8 mouse cellular contexts compared by ENCODE assay signal in genomic region chr11:55039591-55039990, GRCm38 (mm10). TPM values are rescaled to one million over a fixed set of nuclear protein-coding genes. Genes with fewer than 3 reads are reported as not detected.
DNase-seq lines count a peak whose midpoint lies in the region; ATAC-seq and TF ChIP-seq lines count a peak whose summit lies in the region.

No protein-coding gene starts in this region.

- no peak overlapping the region for H3K27ac ChIP-seq in intestine, postnatal 0 days (ENCODE audit: low read depth, low read length)
- no peak overlapping the region for H3K27ac ChIP-seq in limb, embryonic 13.5 days

- H3K9me3 ChIP-seq in intestine, postnatal 0 days (ENCODE audit: control insufficient read depth): no peaks in the 10 kb centered on the region
- 0 out of 2 replicates have a peak, but pooled peaks cover 5% of the 10 kb centered on the region for H3K9me3 ChIP-seq in limb, embryonic 13.5 days

- intact Hi-C loops in heart, postnatal 25 days (cut with DNase I): loop anchor here (1.0 to 5.0 kb wide), 3 partner anchors 41 to 162 kb away; no protein-coding TSS in a partner anchor

- no peak for ATAC-seq in intestine, postnatal 0 days
- peak; percentile 57; the same call in 1 of the 2 replicates for ATAC-seq in limb, embryonic 13.5 days (ENCODE audit: low FRiP score, low read depth)
- ATAC-seq in monocyte, adult 5-6 weeks (replicated peaks; ENCODE audit: insufficient number of reproducible peaks, low FRiP score, low TSS enrichment, poor library complexity, severe bottlenecking): peak; percentile 74

- TF ChIP-seq CTCF in intestine, postnatal 0 days (IDR thresholded peaks at IDR 0.05; ENCODE audit: low read depth): peak; percentile 98

- 7% methylated on average over 9 of the region's 9 CpGs for WGBS in intestine, postnatal 0 days
- WGBS in limb, embryonic 13.5 days: 5% methylated on average over 9 of the region's 9 CpGs

- H3K27me3 ChIP-seq in intestine, postnatal 0 days (replicated peaks; ENCODE audit: control insufficient read depth, insufficient read depth, low read length): no peaks in the 10 kb centered on the region
- 0 out of 2 replicates have a peak, but pooled peaks cover 7% of the 10 kb centered on the region for H3K27me3 ChIP-seq in limb, embryonic 13.5 days
- no peaks in the 10 kb centered on the region for H3K27me3 ChIP-seq in splenic B cell, adult 2 months (ENCODE audit: control insufficient read depth, insufficient read depth, low read length, poor library complexity, severe bottlenecking)

- peak; percentile 95 for DNase-seq in heart, adult 11 months
- no peak for DNase-seq in heart, postnatal 25 days (ENCODE audit: low spot score)
- DNase-seq in cerebellum, postnatal 14 days: peak; percentile 82 to 91
- peak; percentile 72 to 84 for DNase-seq in frontal cortex, postnatal 36 days (ENCODE audit: low spot score in 2 of 2)
- peak; percentile 87 for DNase-seq in splenic B cell, adult 2 months (ENCODE audit: low read depth, low spot score)

- no peak overlapping the region for H3K9ac ChIP-seq in intestine, postnatal 0 days (ENCODE audit: low read depth, low read length)
- no peak overlapping the region for H3K9ac ChIP-seq in limb, embryonic 13.5 days

- no peaks in the 10 kb centered on the region for H3K4me1 ChIP-seq in intestine, postnatal 0 days (replicated peaks; ENCODE audit: control insufficient read depth, insufficient read depth, low read length)
- no peaks in the 10 kb centered on the region for H3K4me1 ChIP-seq in limb, embryonic 13.5 days

- H3K4me2 ChIP-seq in intestine, postnatal 0 days (replicated peaks; ENCODE audit: low read depth): no peak overlapping the region
- H3K4me2 ChIP-seq in limb, embryonic 13.5 days (replicated peaks): no peak overlapping the region

- H3K4me3 ChIP-seq in intestine, postnatal 0 days (ENCODE audit: low read depth, low read length): no peak overlapping the region
- no peak overlapping the region for H3K4me3 ChIP-seq in limb, embryonic 13.5 days

- H3K36me3 ChIP-seq in intestine, postnatal 0 days (ENCODE audit: control insufficient read depth, insufficient read depth): no peaks in the 10 kb centered on the region
- no peaks in the 10 kb centered on the region for H3K36me3 ChIP-seq in limb, embryonic 13.5 days
- H3K36me3 ChIP-seq in splenic B cell, adult 2 months (ENCODE audit: control insufficient read depth, insufficient read depth, low read length, poor library complexity, severe bottlenecking): no peaks in the 10 kb centered on the region

RNA-seq across cellular contexts. Expression of gene Anxa6, which starts 6.3 kb away (rescaled TPM):
- 100 to 1,000 TPM; 240 to 246 TPM for total RNA-seq in heart, postnatal 25 days (2021)
- 86.9 and 89.2 TPM in 2 replicates for polyA plus RNA-seq in intestine, postnatal 0 days (2015; fragmentation: Nextera tagmentation; extraction: Ambion mirVana)
- 328 and 335 TPM in 2 replicates for polyA plus RNA-seq in limb, embryonic 13.5 days (2015; fragmentation: Nextera tagmentation; extraction: Ambion mirVana)
- total RNA-seq in monocyte, adult 5-6 weeks (2017): 264 to 506 TPM (median 281 TPM) in 3 replicates

RNA-seq across cellular contexts. Expression of gene Ccdc69, which starts 38.3 kb away (rescaled TPM):
- total RNA-seq in heart, postnatal 25 days (2021): 10 to 100 TPM; 11.4 to 13.4 TPM
- polyA plus RNA-seq in intestine, postnatal 0 days (2015; fragmentation: Nextera tagmentation; extraction: Ambion mirVana): 3.5 and 4.2 TPM in 2 replicates
- 0.57 and 0.90 TPM in 2 replicates for polyA plus RNA-seq in limb, embryonic 13.5 days (2015; fragmentation: Nextera tagmentation; extraction: Ambion mirVana)
- 41.1 to 55.7 TPM (median 42.3 TPM) in 3 replicates for total RNA-seq in monocyte, adult 5-6 weeks (2017)

RNA-seq across cellular contexts. Expression of gene Gm2a, which starts 58.3 kb away (rescaled TPM):
- 10 to 100 TPM; 10.6 to 10.9 TPM for total RNA-seq in heart, postnatal 25 days (2021)
- 14.8 and 15.4 TPM in 2 replicates for polyA plus RNA-seq in intestine, postnatal 0 days (2015; fragmentation: Nextera tagmentation; extraction: Ambion mirVana)
- polyA plus RNA-seq in limb, embryonic 13.5 days (2015; fragmentation: Nextera tagmentation; extraction: Ambion mirVana): 17.9 and 18.0 TPM in 2 replicates
- total RNA-seq in monocyte, adult 5-6 weeks (2017): 182 to 271 TPM (median 223 TPM) in 3 replicates

Comparison
In these comparisons a context has a peak if more than half of its experiments do, and no peak if none do; other contexts are left out.
1. RNA of gene Gm2a, which starts 58.3 kb away (total RNA-seq): 182 to 271 TPM in monocyte, adult 5-6 weeks; 10.6 to 10.9 TPM in heart, postnatal 25 days; every median in the first group is over 10 times any median in the second.